Mouse (Mus musculus) thymus, adult 2 months (tissue): ENCODE results near the gene Xrcc3.

Experiments used
- CTCF ChIP-seq: fragments of 200-500 bp; IDR thresholded peaks from 2 replicates; pipeline ENCODE4 v1.5.1; 2012; ENCODE audit warnings: mild to moderate bottlenecking, control low read depth, low read length, moderate library complexity, borderline replicate concordance; ENCODE audit not compliant: control insufficient read depth, poor library complexity, insufficient read depth; ENCODE audit errors: extremely low read depth
- POLR2A ChIP-seq: fragments of 200-500 bp; IDR thresholded peaks from 2 replicates; pipeline ENCODE4 v1.6.1; 2012; ENCODE audit warnings: mild to moderate bottlenecking, low read length, control low read depth, moderate library complexity; ENCODE audit not compliant: control insufficient read depth, poor library complexity, insufficient read depth; ENCODE audit errors: extremely low read depth

DNA sequence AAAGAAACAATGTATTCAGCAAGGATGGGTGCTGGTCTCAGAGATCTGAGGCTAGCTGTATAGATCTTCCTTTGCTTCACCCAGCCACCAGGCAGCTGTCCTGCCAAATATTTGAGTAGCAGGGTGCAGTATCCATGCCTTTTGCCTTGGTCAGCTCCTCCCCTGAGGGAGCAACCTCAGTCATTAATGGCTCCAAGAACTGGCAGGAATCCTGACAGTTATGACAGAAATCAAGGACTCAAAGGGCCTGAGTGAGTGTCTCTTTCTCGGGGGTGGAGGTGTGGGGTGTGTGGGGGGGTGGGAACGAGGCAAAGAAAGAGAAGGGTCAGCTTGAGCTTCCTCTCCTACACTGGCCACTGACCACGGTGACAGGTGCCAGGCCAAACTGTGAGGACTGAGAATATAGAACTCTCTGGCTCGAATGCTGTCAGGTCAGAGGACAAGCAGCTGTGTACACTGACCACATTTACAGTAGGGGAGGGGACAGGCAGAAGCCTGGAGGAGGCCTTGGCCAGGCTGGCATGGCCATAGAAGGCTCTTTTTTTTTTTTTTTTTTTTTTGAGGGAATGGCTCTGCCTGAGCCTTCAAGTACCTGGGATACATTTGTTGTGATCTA, 57.5 kb downstream of the Xrcc3 start:
- TF ChIP-seq CTCF (no peak), POLR2A (no peak)
